Mouse (Mus musculus): ENCODE measurements at regions not wholly inside any gene's neighbourhood (a gene's known extent, or its start where the extent isn't known, plus 50 kb on each side); places are given as distances from the start of the nearest gene placed in this dataset.

DNA sequence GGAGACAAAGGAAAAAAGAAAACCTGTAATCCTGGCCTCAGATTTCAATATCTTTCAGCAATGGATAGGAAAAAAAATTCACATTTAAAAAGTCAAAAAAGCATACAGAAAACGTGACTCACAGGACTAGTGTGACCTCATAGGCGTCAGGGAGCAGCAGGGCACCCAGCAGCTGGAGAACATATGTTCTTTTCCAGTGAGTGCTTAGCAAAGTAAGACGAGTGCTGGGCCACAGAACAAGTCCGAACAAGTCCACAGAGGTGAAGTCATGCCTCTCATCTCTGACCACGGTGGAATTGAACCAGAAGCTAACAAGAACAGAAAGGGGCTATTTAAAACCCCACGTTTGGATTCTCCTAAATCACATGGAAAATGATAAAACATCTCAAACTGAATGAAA is 72.1 kb upstream of the Gli2 start:
- H3K4me3 ChIP-seq (ENCODE audit: insufficient read depth in 1 of 2, low read depth in 1 of 2, low read length in 2 of 2, poor library complexity in 1 of 2, severe bottlenecking in 1 of 2), result no peak overlapping the region
- H3K27ac ChIP-seq (ENCODE audit: insufficient read depth, low read depth, low read length, poor library complexity, severe bottlenecking), result no peak overlapping the region
- no peaks in the 10 kb centered on the region for H3K9me3 ChIP-seq (ENCODE audit: control insufficient read depth, insufficient read depth, low read depth, low read length)
- H3K9ac ChIP-seq (ENCODE audit: insufficient read depth, low read depth, low read length, poor library complexity, severe bottlenecking), result no peak overlapping the region
- in situ Hi-C loops (cut with MboI; ENCODE audit: low sequenced_read_pairs in 2 of 2, unreplicated experiment in 2 of 2), result no loop called here
- no peak for DNase-seq (ENCODE audit: low read depth, low spot score)
- H3K4me1 ChIP-seq (ENCODE audit: control insufficient read depth in 2 of 2, insufficient read depth in 2 of 2, low read length in 2 of 2, poor library complexity in 1 of 2), result no peaks in the 10 kb centered on the region; a peak in 1 of 4 replicates
- H3K36me3 ChIP-seq (ENCODE audit: control insufficient read depth, insufficient read depth, low read length, poor library complexity, severe bottlenecking), result no peaks in the 10 kb centered on the region
- no peak for TF ChIP-seq CHD2 (IDR thresholded peaks at IDR 0.05; ENCODE audit: low read depth, low read length)
- no peak for TF ChIP-seq ZNF384 (IDR thresholded peaks at IDR 0.05; ENCODE audit: low read depth, low read length)
- no peak for TF ChIP-seq MAFK (IDR thresholded peaks at IDR 0.05; ENCODE audit: insufficient read depth, low read depth, low read length)
- no peak for TF ChIP-seq HCFC1 (IDR thresholded peaks at IDR 0.05; ENCODE audit: borderline replicate concordance, insufficient read depth, low read length)
- TF ChIP-seq ZC3H11A (IDR thresholded peaks at IDR 0.05; ENCODE audit: borderline replicate concordance, low read depth, low read length), result no peak

DNA sequence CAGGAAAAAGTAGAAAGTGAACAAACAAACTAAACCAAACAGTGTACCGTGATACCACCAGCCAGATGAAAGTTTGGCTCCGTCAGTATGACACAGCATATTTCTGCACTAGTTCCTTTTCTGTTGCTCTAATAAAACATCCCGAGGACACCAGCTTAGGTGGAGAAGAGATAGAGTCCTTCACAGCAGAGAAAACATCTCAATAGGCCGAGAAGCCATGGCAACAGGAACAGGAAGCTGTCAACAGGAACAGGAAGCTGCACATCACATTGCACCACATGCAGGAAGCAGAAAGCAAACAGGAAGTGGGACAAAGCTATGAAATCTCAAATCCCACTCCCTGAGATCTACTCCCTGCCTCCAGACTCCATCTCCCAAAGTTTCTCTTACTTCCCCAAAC is 71.4 kb upstream of the Gli2 start:
- no peaks in the 10 kb centered on the region for H3K9me3 ChIP-seq (ENCODE audit: control insufficient read depth, insufficient read depth, low read depth, low read length)
- TF ChIP-seq ZNF384 (IDR thresholded peaks at IDR 0.05; ENCODE audit: low read depth, low read length) (no peak), MAFK (IDR thresholded peaks at IDR 0.05; ENCODE audit: insufficient read depth, low read depth, low read length) (peak; percentile 29; the same call in 1 of the 2 replicates)
- H3K4me1 ChIP-seq (ENCODE audit: control insufficient read depth in 2 of 2, insufficient read depth in 2 of 2, low read length in 2 of 2, poor library complexity in 1 of 2), result peaks cover 0 to 4% of the 10 kb centered on the region in 2 experiments; a peak in 3 of 4 replicates
- H3K36me3 ChIP-seq (ENCODE audit: control insufficient read depth, insufficient read depth, low read length, poor library complexity, severe bottlenecking), result no peaks in the 10 kb centered on the region
- DNase-seq (ENCODE audit: low read depth, low spot score), result no peak
- in situ Hi-C loops (cut with MboI; ENCODE audit: low sequenced_read_pairs in 2 of 2, unreplicated experiment in 2 of 2), result no loop called here
- H3K27ac ChIP-seq (ENCODE audit: insufficient read depth, low read depth, low read length, poor library complexity, severe bottlenecking), result no peak overlapping the region
- no peak overlapping the region for H3K4me3 ChIP-seq (ENCODE audit: insufficient read depth in 1 of 2, low read depth in 1 of 2, low read length in 2 of 2, poor library complexity in 1 of 2, severe bottlenecking in 1 of 2)
- no peak overlapping the region for H3K9ac ChIP-seq (ENCODE audit: insufficient read depth, low read depth, low read length, poor library complexity, severe bottlenecking)

DNA sequence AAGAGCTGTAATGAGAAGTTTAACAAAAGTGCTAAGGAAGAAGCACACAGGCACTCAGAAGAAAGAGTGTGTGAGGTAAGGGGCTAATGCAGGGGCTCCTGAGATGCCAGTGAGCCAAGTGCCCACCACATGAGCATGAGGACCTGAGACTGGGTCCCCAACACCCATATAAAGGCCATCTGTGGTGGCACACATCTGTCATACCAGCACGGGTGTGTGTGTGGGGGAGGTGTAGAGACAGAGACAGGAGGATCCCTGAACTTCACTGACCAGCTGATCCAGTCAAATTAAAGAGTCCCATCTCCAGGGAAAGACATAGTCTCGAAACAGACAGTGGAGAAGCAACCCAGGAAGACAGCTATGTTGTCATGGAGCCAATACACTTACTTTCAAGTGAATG is 70.6 kb upstream of the Gli2 start:
- H3K4me3 ChIP-seq (ENCODE audit: insufficient read depth in 1 of 2, low read depth in 1 of 2, low read length in 2 of 2, poor library complexity in 1 of 2, severe bottlenecking in 1 of 2), result no peak overlapping the region
- no peaks in the 10 kb centered on the region for H3K36me3 ChIP-seq (ENCODE audit: control insufficient read depth, insufficient read depth, low read length, poor library complexity, severe bottlenecking)
- H3K9ac ChIP-seq (ENCODE audit: insufficient read depth, low read depth, low read length, poor library complexity, severe bottlenecking), result no peak overlapping the region
- H3K4me1 ChIP-seq (ENCODE audit: control insufficient read depth in 2 of 2, insufficient read depth in 2 of 2, low read length in 2 of 2, poor library complexity in 1 of 2), result peaks cover 0 to 4% of the 10 kb centered on the region in 2 experiments; a peak in 3 of 4 replicates
- no peak for DNase-seq (ENCODE audit: low read depth, low spot score)
- H3K9me3 ChIP-seq (ENCODE audit: control insufficient read depth, insufficient read depth, low read depth, low read length), result no peaks in the 10 kb centered on the region
- H3K27ac ChIP-seq (ENCODE audit: insufficient read depth, low read depth, low read length, poor library complexity, severe bottlenecking), result no peak overlapping the region
- TF ChIP-seq CHD2 (IDR thresholded peaks at IDR 0.05; ENCODE audit: low read depth, low read length), result no peak
- no peak for TF ChIP-seq MAFK (IDR thresholded peaks at IDR 0.05; ENCODE audit: insufficient read depth, low read depth, low read length)
- TF ChIP-seq HCFC1 (IDR thresholded peaks at IDR 0.05; ENCODE audit: borderline replicate concordance, insufficient read depth, low read length), result no peak
- TF ChIP-seq ZNF384 (IDR thresholded peaks at IDR 0.05; ENCODE audit: low read depth, low read length), result no peak
- no peak for TF ChIP-seq ZC3H11A (IDR thresholded peaks at IDR 0.05; ENCODE audit: borderline replicate concordance, low read depth, low read length)
- in situ Hi-C loops (cut with MboI; ENCODE audit: low sequenced_read_pairs in 2 of 2, unreplicated experiment in 2 of 2), result no loop called here

GRCm38 (mm10) chr1:119123402-119123801 is 70.0 kb upstream of the Gli2 start:
- in situ Hi-C loops (cut with MboI; ENCODE audit: low sequenced_read_pairs in 2 of 2, unreplicated experiment in 2 of 2), result no loop called here
- TF ChIP-seq MAFK (IDR thresholded peaks at IDR 0.05; ENCODE audit: insufficient read depth, low read depth, low read length) (no peak), ZNF384 (IDR thresholded peaks at IDR 0.05; ENCODE audit: low read depth, low read length) (no peak), CHD2 (IDR thresholded peaks at IDR 0.05; ENCODE audit: low read depth, low read length) (no peak), HCFC1 (IDR thresholded peaks at IDR 0.05; ENCODE audit: borderline replicate concordance, insufficient read depth, low read length) (no peak), ZC3H11A (IDR thresholded peaks at IDR 0.05; ENCODE audit: borderline replicate concordance, low read depth, low read length) (no peak)
- Histone ChIP-seq H3K9ac (ENCODE audit: insufficient read depth, low read depth, low read length, poor library complexity, severe bottlenecking) (no peak overlapping the region), H3K4me3 (ENCODE audit: insufficient read depth in 1 of 2, low read depth in 1 of 2, low read length in 2 of 2, poor library complexity in 1 of 2, severe bottlenecking in 1 of 2) (no peak overlapping the region), H3K4me1 (ENCODE audit: control insufficient read depth in 2 of 2, insufficient read depth in 2 of 2, low read length in 2 of 2, poor library complexity in 1 of 2) (peaks cover 0 to 4% of the 10 kb centered on the region in 2 experiments; a peak in 3 of 4 replicates), H3K9me3 (ENCODE audit: control insufficient read depth, insufficient read depth, low read depth, low read length) (no peaks in the 10 kb centered on the region), H3K27ac (ENCODE audit: insufficient read depth, low read depth, low read length, poor library complexity, severe bottlenecking) (no peak overlapping the region), H3K36me3 (ENCODE audit: control insufficient read depth, insufficient read depth, low read length, poor library complexity, severe bottlenecking) (no peaks in the 10 kb centered on the region)
- DNase-seq (ENCODE audit: low read depth, low spot score), result no peak

- H3K9me3 ChIP-seq (ENCODE audit: control insufficient read depth, insufficient read depth, low read depth, low read length), result no peaks in the 10 kb centered on the region
- no peak overlapping the region for H3K27ac ChIP-seq (ENCODE audit: insufficient read depth, low read depth, low read length, poor library complexity, severe bottlenecking)
- TF ChIP-seq ZNF384 (IDR thresholded peaks at IDR 0.05; ENCODE audit: low read depth, low read length) (no peak), HCFC1 (IDR thresholded peaks at IDR 0.05; ENCODE audit: borderline replicate concordance, insufficient read depth, low read length) (no peak), CHD2 (IDR thresholded peaks at IDR 0.05; ENCODE audit: low read depth, low read length) (no peak), MAFK (IDR thresholded peaks at IDR 0.05; ENCODE audit: insufficient read depth, low read depth, low read length) (no peak), ZC3H11A (IDR thresholded peaks at IDR 0.05; ENCODE audit: borderline replicate concordance, low read depth, low read length) (no peak)
- in situ Hi-C loops (cut with MboI; ENCODE audit: low sequenced_read_pairs in 2 of 2, unreplicated experiment in 2 of 2), result no loop called here
- peaks cover 0 to 4% of the 10 kb centered on the region in 2 experiments; a peak in 3 of 4 replicates for H3K4me1 ChIP-seq (ENCODE audit: control insufficient read depth in 2 of 2, insufficient read depth in 2 of 2, low read length in 2 of 2, poor library complexity in 1 of 2)
- no peak overlapping the region for H3K4me3 ChIP-seq (ENCODE audit: insufficient read depth in 1 of 2, low read depth in 1 of 2, low read length in 2 of 2, poor library complexity in 1 of 2, severe bottlenecking in 1 of 2)
- DNase-seq (ENCODE audit: low read depth, low spot score), result no peak
- no peak overlapping the region for H3K9ac ChIP-seq (ENCODE audit: insufficient read depth, low read depth, low read length, poor library complexity, severe bottlenecking)
- no peaks in the 10 kb centered on the region for H3K36me3 ChIP-seq (ENCODE audit: control insufficient read depth, insufficient read depth, low read length, poor library complexity, severe bottlenecking)
Measured at GRCm38 (mm10) chr1:119122975-119123374, 69.6 kb upstream of the Gli2 start.
